Mouse (Mus musculus) hindbrain, embryonic 15.5 days (tissue): ENCODE measurements at regions not wholly inside any gene's neighbourhood (a gene's known extent, or its start where the extent isn't known, plus 50 kb on each side); places are given as distances from the start of the nearest gene placed in this dataset.
A peak's percentile ranks its signal among the peaks of the same experiment; 100 is the strongest.

ENCODE experiments used
- ATAC-seq: fragments of 200-750 bp; cut with Nextera tagmentation; 2 replicates; pipeline ENCODE4 v1.8.0; 2017; ENCODE audit warnings: low read depth, moderate number of reproducible peaks, moderate TSS enrichment; ENCODE audit not compliant: low FRiP score
- H3K27ac ChIP-seq: fragments of 300-500 bp; sonication (generic); replicated peaks from 2 replicates; pipeline ENCODE4 v1.5.1; 2015; ENCODE audit warnings: mild to moderate bottlenecking, inconsistent platforms
- H3K27me3 ChIP-seq: fragments of 300-500 bp; sonication (generic); 2 replicates; pipeline ENCODE4 v1.6.1; 2015; ENCODE audit warnings: control low read depth, inconsistent platforms
- H3K36me3 ChIP-seq: fragments of 300-500 bp; sonication (generic); 2 replicates; pipeline ENCODE4 v1.6.1; 2015; ENCODE audit warnings: control low read depth, inconsistent platforms
- H3K4me1 ChIP-seq: fragments of 300-500 bp; sonication (generic); replicated peaks from 2 replicates; pipeline ENCODE4 v1.6.1; 2015; ENCODE audit warnings: control low read depth, inconsistent platforms
- H3K4me2 ChIP-seq: fragments of 300-500 bp; sonication (generic); 2 replicates; pipeline ENCODE4 v1.6.1; 2015; ENCODE audit warnings: moderate library complexity, mild to moderate bottlenecking, inconsistent platforms
- H3K4me3 ChIP-seq: fragments of 300-500 bp; sonication (generic); 2 replicates; pipeline ENCODE4 v1.5.1; 2015; ENCODE audit warnings: mild to moderate bottlenecking, inconsistent platforms
- H3K9ac ChIP-seq: fragments of 300-500 bp; sonication (generic); 2 replicates; pipeline ENCODE4 v1.6.1; 2015; ENCODE audit warnings: inconsistent platforms
- H3K9me3 ChIP-seq: fragments of 300-500 bp; sonication (generic); 2 replicates; pipeline ENCODE4 v1.6.1; 2016; ENCODE audit warnings: control low read depth, inconsistent platforms
- WGBS: fragments of 180-500 bp; shearing (Covaris S2); methylation state at CpG from one replicate; pipeline ENCODE4 v1.1.7; 2015; 5-methylcytosine and 5-hydroxymethylcytosine counted together

DNA sequence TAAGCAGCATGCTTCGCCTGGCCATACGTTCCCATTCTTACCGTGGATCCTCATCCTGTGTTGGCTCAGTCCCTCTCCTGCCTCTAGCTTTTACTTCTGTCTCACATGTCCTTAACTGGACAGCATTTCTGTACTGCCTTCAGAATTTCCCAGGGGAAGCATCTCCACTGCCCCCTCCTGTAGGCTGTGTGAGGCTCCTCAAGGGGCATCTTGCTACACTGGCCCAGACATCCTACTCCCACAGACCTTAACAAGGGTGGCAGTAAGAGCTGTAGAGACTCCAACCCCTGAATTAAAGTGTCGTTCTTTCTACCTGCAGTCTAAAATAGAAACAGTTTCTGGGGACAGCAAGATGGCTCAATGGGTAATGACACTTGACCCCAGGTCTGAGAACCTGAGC is 222.5 kb downstream of the Bcl11a start:
- 84% methylated on average over 4 of the region's 4 CpGs for WGBS
- H3K9ac ChIP-seq: no peak overlapping the region
- peaks cover 8% of the 10 kb centered on the region; the same call in 1 of the 2 replicates for H3K4me1 ChIP-seq
- no peaks in the 10 kb centered on the region for H3K9me3 ChIP-seq
- no peak overlapping the region for H3K4me2 ChIP-seq
- H3K4me3 ChIP-seq: no peak overlapping the region
- H3K36me3 ChIP-seq: no peaks in the 10 kb centered on the region
- ATAC-seq: no peak
- H3K27me3 ChIP-seq: no peaks in the 10 kb centered on the region
- H3K27ac ChIP-seq: no peak overlapping the region

DNA sequence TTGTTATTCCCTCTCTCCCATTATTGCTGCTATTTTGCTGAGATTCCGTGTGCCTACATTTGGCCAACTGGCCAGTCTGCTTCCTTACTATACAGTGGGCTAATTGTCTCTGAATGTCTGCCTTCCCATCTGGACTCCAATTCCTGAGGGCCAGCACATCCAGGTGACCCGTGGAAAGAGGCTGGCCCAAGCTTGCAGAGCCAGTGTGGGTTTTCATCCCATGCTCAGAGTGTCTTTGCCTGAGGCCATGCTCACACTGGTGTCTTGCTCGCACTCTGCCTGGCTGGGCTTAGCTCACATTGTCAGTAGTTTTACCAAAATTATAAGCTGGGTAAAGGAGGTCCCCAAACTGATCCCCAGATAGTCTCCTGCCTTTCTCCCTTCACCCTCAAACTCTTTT is 223.3 kb downstream of the Bcl11a start:
- Histone ChIP-seq H3K27ac (no peak overlapping the region), H3K36me3 (no peaks in the 10 kb centered on the region), H3K4me3 (no peak overlapping the region), H3K4me1 (peaks cover 15% of the 10 kb centered on the region), H3K4me2 (no peak overlapping the region), H3K9me3 (no peaks in the 10 kb centered on the region), H3K9ac (no peak overlapping the region), H3K27me3 (no peaks in the 10 kb centered on the region; the same call in 1 of the 2 replicates)
- 68% methylated on average over 3 of the region's 3 CpGs for WGBS
- no peak for ATAC-seq

DNA sequence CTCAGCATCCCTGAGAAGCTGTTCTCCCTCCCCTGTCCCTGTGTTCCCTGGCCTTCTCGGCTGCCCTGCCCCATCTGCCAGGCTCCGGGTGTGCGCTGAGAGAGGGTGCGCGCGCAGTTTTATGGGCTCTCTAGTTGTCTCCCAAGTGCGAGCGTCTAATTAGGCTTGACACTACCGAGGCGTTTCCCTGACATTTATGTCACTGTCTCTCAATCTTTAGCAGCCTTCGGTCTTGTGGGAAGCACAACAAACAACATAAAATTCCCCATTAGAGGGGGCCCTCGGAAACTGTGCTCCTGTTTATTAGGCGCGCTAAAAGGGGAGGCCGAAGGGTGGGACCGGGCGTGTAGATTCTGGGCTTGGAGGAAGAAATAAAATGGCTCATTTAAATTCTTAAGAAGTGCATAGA is 227.3 kb downstream of the Bcl11a start:
- peak overlapping the region; percentile 55 for H3K4me2 ChIP-seq
- H3K36me3 ChIP-seq: no peaks in the 10 kb centered on the region
- H3K27me3 ChIP-seq: peaks cover 5% of the 10 kb centered on the region; the same call in 1 of the 2 replicates
- H3K9me3 ChIP-seq: no peaks in the 10 kb centered on the region
- no peak overlapping the region for H3K27ac ChIP-seq
- WGBS: under 1% methylated on average over 17 of the region's 17 CpGs
- ATAC-seq: peak; percentile 69; the same call in 1 of the 2 replicates
- peaks cover 17% of the 10 kb centered on the region for H3K4me1 ChIP-seq
- 0 out of 2 replicates have a peak overlapping the region, but pooled peaks have one; percentile 17 for H3K9ac ChIP-seq
- peak overlapping the region; percentile 25 for H3K4me3 ChIP-seq

DNA sequence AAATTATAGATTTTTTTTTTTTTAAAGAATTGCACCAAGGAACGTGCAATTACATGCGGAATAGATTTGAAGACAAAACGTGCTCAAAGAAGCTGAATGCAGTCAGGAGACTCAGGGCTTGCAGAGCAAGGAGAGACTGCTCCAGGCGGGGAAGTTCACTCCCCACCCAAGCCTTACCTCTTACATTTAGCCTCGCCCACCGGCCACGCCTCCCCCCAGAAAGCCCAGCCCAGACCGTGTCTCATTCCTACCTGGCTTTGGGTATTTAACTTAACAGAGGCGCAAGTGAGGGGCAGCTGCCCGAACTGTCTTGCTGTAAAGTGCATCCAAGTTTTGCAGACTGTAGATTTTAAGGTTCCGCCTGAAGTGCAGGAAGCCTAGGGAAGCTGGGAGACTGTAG is 227.8 kb downstream of the Bcl11a start:
- Histone ChIP-seq H3K4me1 (peaks cover 17% of the 10 kb centered on the region), H3K9me3 (no peaks in the 10 kb centered on the region), H3K27ac (no peak overlapping the region), H3K36me3 (no peaks in the 10 kb centered on the region), H3K27me3 (peaks cover 5% of the 10 kb centered on the region; the same call in 1 of the 2 replicates), H3K9ac (no peak overlapping the region), H3K4me2 (peak overlapping the region; percentile 55), H3K4me3 (no peak overlapping the region)
- 12% methylated on average over 11 of the region's 11 CpGs for WGBS
- no peak for ATAC-seq

DNA sequence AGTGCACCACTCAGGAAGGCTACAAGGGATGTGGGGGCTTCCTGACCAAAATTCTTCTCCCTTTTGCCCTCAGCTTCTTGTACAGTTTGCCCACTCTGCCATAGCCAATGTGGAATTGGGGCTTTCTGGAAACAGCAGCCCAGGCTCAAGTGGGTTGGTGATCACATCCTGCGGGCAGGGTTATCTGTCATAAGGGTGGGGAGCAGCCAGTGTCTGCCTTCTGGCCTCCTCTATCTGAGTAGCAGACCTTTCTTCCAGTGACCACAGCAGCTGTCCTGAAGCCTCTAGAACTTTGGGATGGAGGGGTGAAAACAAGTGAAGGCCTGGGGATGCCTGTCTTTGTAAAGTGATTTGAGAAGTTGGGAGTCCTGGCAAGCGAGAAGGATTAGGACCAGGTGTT is 228.2 kb downstream of the Bcl11a start:
- Histone ChIP-seq H3K27ac (no peak overlapping the region), H3K27me3 (peaks cover 5% of the 10 kb centered on the region; the same call in 1 of the 2 replicates), H3K9ac (no peak overlapping the region), H3K36me3 (no peaks in the 10 kb centered on the region), H3K4me3 (no peak overlapping the region), H3K9me3 (no peaks in the 10 kb centered on the region), H3K4me1 (peaks cover 17% of the 10 kb centered on the region), H3K4me2 (peak overlapping the region; percentile 55; the same call in 1 of the 2 replicates)
- 76% methylated on average over 2 of the region's 2 CpGs for WGBS
- no peak for ATAC-seq

DNA sequence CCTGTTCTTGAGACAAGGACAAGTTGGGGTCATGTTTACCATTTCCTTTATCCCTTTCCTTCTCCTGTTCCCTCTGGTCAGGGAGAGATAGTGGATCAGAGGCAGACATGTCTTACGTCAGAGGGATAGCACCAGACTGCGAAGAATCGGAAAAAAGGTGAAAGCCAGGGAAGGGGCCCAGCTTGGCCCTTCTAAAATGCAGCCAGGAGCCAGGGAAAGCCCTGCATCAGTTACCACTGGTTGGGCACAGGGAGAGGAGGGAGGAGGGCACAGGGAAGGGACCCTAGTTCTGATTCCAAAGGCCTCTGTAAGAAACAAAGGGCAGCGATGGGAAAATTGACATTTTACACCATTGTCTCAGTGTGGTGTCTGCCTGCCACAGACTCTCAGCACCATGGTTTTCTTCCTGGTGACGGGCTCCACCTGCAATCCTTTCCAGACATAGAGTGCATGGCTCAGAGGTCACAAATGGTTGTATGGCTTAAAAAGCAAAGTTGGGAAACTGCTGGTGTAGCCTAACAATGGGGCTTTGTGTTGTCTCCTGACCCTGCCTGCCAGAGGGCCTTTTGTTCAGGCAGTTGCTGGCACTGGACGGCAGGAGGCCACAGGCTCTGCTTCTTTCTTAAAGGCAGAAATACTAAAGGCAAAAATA is 229.9 kb downstream of the Bcl11a start:
- H3K36me3 ChIP-seq: no peaks in the 10 kb centered on the region
- no peak overlapping the region for H3K4me3 ChIP-seq
- no peak for ATAC-seq
- no peak overlapping the region for H3K4me2 ChIP-seq
- peaks cover 5% of the 10 kb centered on the region; the same call in 1 of the 2 replicates for H3K27me3 ChIP-seq
- 32% methylated on average over 6 of the region's 6 CpGs for WGBS
- no peak overlapping the region for H3K9ac ChIP-seq
- H3K9me3 ChIP-seq: no peaks in the 10 kb centered on the region
- no peak overlapping the region for H3K27ac ChIP-seq
- H3K4me1 ChIP-seq: peaks cover 17% of the 10 kb centered on the region

DNA sequence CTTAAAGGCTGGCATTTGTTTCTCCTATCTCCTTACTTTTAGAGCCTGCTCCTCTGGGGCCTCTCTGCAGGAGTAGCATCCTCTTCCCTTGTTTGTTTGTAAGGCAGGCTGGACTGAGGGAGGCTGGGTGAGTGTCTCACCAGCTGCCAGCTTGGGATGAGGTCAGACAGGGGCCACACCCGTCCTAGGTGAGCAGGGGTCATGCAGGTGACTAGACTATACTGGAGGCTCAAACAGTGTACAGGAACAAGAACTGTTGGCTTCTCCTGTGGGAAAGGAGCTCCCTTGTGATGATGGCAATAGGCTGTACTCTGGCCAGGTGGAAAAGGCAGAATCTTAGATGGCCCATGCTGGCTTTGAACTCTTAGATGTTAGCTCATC is 230.4 kb downstream of the Bcl11a start:
- no peak for ATAC-seq
- H3K36me3 ChIP-seq: no peaks in the 10 kb centered on the region

DNA sequence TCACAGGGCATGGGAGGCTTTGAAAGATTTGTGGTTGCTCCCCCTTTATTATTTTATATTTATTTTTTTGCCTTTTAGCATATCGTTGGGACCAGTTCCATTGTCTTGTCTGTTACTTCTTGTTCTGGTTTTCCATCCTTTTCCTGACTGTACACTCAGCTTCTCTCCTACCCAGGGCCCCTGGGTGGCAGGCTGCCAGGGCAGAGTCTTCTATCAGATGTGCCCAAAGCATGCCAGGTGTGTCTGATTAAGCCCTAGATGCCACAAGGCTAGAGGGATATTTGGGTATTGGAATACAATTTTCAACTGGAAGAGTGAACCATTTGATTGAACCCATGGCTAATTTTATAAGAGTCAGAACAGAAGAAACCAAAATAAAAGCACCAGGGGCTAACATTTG is 236.2 kb downstream of the Bcl11a start:
- peaks cover 5% of the 10 kb centered on the region; the same call in 1 of the 2 replicates for H3K4me1 ChIP-seq
- no peaks in the 10 kb centered on the region for H3K36me3 ChIP-seq
- no peak overlapping the region for H3K9ac ChIP-seq
- H3K27ac ChIP-seq: no peak overlapping the region
- no peak for ATAC-seq
- H3K4me3 ChIP-seq: no peak overlapping the region
- WGBS: 83% methylated on average over 1 of the region's 1 CpGs
- no peaks in the 10 kb centered on the region for H3K9me3 ChIP-seq
- no peak overlapping the region for H3K4me2 ChIP-seq
- no peaks in the 10 kb centered on the region for H3K27me3 ChIP-seq

More for the DNA sequence above, 230.4 kb downstream of the Bcl11a start:
- Histone ChIP-seq H3K4me2 (no peak overlapping the region), H3K9ac (no peak overlapping the region), H3K9me3 (no peaks in the 10 kb centered on the region), H3K27me3 (peaks cover 5% of the 10 kb centered on the region; the same call in 1 of the 2 replicates), H3K4me3 (no peak overlapping the region), H3K4me1 (peaks cover 21% of the 10 kb centered on the region), H3K27ac (no peak overlapping the region)
- WGBS: 4% methylated on average over 1 of the region's 1 CpGs

DNA sequence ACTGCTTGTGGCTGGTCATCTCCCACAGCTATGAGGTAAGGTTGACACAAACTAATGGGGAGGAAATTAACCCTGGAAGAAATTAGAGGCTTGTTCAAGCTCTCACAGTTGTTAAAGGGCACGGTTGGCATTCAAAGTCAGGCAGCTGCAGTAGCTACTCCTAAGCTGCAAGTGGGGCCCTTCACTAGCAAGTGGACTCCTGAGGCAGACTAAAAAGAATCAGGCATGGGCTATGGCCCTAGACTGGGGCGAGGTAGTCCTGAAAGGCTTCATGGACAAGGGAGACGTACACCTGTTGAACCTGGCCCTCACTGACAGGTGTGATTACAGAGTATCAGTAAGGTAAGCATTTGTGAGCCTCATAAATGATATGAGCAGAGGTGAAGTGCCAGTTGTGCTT is 237.7 kb downstream of the Bcl11a start:
- no peaks in the 10 kb centered on the region for H3K36me3 ChIP-seq
- peaks cover 5% of the 10 kb centered on the region; the same call in 1 of the 2 replicates for H3K4me1 ChIP-seq
- H3K27ac ChIP-seq: no peak overlapping the region
- no peak for ATAC-seq
- no peak overlapping the region for H3K9ac ChIP-seq
- H3K4me3 ChIP-seq: no peak overlapping the region
- no peaks in the 10 kb centered on the region for H3K27me3 ChIP-seq
- WGBS: 88% methylated on average over 3 of the region's 3 CpGs
- no peaks in the 10 kb centered on the region for H3K9me3 ChIP-seq
- no peak overlapping the region for H3K4me2 ChIP-seq

DNA sequence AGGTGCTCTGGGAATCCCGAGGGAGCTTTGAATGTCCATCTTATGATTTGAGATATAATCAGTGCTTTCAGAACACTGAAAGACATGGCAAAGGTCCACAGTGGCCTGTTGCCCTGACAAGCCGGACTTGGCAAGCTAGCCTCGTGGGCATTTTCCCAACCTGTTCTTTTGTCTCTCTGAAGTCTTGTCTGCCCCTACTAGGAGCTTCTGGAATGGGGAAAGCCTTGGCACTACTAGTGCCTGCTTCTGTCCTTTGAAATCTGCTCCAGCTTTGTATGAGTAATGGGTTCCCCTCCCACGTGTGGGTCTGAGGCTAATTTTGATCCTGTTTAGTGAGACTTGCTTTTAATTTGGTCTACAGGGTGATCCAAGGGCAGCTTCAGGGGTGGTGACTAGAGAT is 238.3 kb downstream of the Bcl11a start:
- no peak overlapping the region for H3K4me3 ChIP-seq
- ATAC-seq: 0 out of 2 replicates have a peak, but pooled peaks have one; percentile 34
- H3K9me3 ChIP-seq: no peaks in the 10 kb centered on the region
- WGBS: 76% methylated on average over 4 of the region's 4 CpGs
- no peak overlapping the region for H3K4me2 ChIP-seq
- no peak overlapping the region for H3K9ac ChIP-seq
- no peak overlapping the region for H3K27ac ChIP-seq
- H3K27me3 ChIP-seq: no peaks in the 10 kb centered on the region
- H3K36me3 ChIP-seq: no peaks in the 10 kb centered on the region
- H3K4me1 ChIP-seq: peaks cover 5% of the 10 kb centered on the region; the same call in 1 of the 2 replicates

DNA sequence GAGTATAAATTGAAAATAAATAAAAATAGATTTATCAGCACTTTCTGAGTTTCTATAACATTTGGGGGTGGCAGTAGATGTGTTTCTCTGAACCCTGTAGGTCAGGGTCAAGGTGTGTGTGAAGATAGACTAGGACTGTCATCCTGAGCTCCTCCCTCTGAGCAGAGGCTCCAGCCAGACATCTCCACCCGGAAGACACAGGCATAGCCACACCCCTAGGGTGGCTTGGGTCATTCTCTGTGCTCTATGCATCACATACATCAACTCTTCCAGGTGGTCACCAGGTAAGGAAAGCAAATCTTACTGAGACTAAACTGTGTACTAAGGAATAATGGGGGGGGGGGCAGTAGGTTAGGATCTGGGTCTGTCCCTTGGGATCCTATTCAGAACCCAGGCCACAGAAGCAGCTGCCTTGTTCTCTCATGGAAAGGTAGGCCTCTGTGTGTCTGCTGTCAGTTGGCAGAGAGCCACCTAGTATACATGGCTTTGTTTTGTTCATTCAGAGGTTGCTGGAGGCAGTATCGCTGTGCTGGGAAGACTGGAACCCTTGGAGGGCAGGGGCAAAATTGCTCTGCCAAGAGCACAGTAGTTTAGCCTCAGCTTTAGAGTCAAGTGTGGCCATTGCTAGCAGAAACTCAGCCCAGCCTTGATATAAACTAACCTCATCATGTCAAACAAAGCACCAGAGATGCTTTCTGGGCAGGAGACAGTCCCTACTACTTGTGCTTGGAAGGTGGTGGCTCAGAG is 240.3 kb downstream of the Bcl11a start:
- whole genome bisulfite sequencing: 57% methylated on average over 2 of the region's 2 CpGs
- ATAC-seq: no peak
- Histone ChIP-seq H3K4me2 (no peak overlapping the region), H3K27me3 (no peaks in the 10 kb centered on the region), H3K4me1 (peaks cover 2% of the 10 kb centered on the region; the same call in 1 of the 2 replicates), H3K4me3 (no peak overlapping the region), H3K9ac (no peak overlapping the region), H3K36me3 (no peaks in the 10 kb centered on the region), H3K27ac (no peak overlapping the region), H3K9me3 (no peaks in the 10 kb centered on the region)

DNA sequence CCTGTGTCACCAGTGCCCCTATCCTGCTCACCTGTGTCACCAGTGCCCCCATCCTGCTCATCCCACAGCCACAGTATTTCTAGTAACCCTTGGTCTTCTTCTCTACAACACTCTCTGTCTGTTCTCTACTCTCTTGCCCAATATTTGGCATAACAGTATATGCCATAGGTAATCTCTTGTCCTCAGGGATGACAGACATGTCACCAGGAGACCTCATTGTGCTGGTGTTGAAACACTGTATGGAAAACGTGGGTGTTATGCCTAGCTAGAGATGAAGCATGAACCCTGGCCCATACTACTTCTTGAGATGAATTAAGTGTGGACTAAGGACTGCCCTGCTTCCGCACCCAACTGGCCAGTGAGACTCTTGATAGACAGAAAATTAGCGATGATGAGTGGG is 241.4 kb downstream of the Bcl11a start:
- Histone ChIP-seq H3K36me3 (no peaks in the 10 kb centered on the region), H3K4me3 (no peak overlapping the region), H3K27me3 (no peaks in the 10 kb centered on the region), H3K4me2 (no peak overlapping the region), H3K27ac (no peak overlapping the region), H3K9ac (no peak overlapping the region), H3K9me3 (no peaks in the 10 kb centered on the region), H3K4me1 (no peaks in the 10 kb centered on the region)
- ATAC-seq: no peak
- WGBS: 86% methylated on average over 3 of the region's 3 CpGs
